Mouse (Mus musculus): ENCODE results near the gene Otulinl.
"Not testable (repeated sequence)": the region's sequence is repeated elsewhere in the genome, so short reads cannot be mapped to it uniquely, and the experiment has no call there.

Otulinl gene

GRCm38 (mm10) chr15:27681419-27682187, at the start of gene Otulinl:
TSS of gene Otulinl (minus strand) at chr15:27681579.
- DNase-seq (ENCODE audit: low spot score), result peak; percentile 93

GRCm38 (mm10) chr15:27726228-27726627, 44.8 kb upstream of the Otulinl start:
- DNase-seq (ENCODE audit: low spot score), result no peak

DNA sequence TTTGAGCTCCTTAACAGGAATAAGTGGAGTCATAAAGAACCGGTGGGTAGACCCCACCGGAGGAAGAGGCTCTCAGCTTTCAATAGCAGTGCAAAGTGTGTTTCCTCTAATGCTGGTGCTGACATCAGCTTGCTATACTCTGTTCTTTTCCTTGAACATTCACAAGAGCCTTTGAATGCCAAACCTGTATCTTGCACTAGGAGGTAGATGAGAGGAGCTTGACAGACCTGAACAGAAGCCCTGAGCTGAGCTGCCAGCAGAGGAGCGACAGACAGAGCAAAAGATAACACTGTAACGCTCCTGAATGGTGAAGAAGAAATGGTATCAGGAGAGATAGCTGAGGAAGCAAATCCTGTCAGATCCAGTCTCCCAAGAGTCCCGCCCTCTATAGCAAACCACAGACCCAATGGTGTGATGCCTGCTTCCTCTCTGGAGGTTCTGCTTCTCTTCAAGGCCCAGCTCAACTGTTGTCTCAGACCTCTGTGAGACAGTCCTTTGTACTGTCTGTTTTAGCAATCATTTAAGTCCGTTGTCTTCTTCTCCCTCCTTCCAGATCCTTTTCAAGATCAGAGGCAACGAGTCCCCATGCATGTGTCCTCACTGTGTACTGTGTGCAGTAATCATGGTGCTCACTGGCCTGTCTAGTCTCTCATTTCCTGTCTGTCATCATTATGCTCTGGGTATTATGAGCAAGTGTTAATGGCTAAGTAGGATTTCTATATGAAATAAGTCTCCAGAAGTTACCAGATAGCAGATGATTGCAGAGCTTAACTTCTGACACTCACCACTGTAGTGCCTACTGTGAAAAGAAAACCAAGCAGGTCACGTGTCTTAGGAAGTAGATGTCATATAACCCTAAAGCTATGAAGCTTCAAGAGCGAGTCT, 43.7 kb upstream of the Otulinl start:
- no peak for DNase-seq (ENCODE audit: low spot score)

DNA sequence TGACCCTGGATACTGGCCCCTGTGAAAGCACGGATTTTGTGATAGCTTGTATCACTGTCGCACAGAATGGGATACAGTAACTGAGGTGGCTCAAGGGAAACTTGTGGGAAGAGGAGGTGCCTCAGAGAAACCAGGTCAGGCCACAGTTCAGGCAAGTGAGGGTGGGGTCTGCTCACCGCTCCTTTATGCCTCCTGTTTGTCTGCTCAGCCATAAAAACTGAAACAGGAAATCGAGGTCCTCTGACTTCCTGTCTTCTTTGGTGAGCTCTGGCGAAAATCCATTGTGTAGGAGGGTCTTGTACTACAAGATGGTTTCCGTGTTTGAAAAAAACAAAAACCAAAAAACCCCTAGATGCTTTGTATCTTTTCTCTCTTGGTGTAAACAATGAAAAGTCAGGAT, 42.9 kb upstream of the Otulinl start:
- no peak for DNase-seq (ENCODE audit: low spot score)

DNA sequence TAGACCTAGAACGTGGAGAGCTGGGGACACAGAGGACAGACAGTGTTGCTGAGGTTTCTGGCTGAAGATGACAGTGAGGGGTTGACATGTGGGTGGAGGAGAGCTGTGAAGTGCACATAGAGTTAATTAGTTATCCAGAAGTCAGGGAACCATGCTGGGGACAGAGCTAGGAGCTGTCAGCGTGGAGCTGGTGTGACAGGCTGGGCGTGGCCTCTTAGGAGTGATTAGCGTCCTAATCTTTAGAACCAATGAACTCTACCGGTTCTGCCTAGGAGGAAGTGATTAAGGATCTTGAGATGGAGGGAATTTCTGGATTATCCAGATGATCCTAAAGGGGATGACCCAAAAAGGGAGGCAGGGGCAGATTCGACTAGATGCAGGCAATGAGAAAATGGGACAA, 42.4 kb upstream of the Otulinl start:
- no peak for DNase-seq (ENCODE audit: low spot score)

DNA sequence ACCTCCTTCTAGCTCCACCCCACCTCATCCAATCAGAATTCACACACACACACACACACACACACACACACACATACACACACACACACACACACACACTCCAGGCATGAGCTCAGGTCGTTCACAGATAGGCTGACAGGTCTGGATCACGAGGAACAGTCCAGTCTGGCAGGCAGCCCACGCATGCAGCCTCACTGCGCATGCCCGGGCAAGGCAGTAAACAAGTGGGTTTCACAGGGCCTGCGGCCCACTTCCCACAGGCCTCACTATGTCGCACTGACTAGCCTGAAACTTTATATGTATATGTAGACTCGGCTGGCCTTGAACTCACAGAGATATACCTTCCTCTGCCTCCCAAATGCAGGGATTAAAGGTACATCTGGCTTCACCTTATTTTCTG, 38.9 kb upstream of the Otulinl start:
- not testable (repeated sequence) for DNase-seq (ENCODE audit: low spot score)

GRCm38 (mm10) chr15:27718668-27719067, 37.3 kb upstream of the Otulinl start:
- no peak for DNase-seq (ENCODE audit: low spot score)

GRCm38 (mm10) chr15:27715331-27715730, 34.0 kb upstream of the Otulinl start:
- DNase-seq (ENCODE audit: low spot score), result peak; percentile 15

DNA sequence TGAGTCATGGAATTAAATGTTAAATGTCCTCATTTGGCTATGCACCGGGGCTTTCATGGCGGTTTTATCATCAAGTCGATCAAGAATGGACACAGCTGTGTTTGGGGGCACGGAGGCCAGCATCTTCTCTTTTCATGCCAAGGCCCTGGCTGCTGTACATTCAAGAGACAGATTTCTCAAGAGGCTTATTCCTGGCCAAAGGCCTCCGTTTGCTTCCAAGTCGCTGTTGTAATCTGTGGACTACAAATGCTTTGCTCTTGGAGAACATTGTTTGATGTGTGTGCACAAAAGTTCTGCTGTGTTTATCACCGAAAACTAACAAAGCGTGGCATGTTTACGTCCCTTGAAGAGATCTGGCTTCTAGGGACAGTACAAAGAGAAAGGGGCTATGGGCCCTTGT, 29.3 kb upstream of the Otulinl start:
- DNase-seq (ENCODE audit: low spot score), result no peak

DNA sequence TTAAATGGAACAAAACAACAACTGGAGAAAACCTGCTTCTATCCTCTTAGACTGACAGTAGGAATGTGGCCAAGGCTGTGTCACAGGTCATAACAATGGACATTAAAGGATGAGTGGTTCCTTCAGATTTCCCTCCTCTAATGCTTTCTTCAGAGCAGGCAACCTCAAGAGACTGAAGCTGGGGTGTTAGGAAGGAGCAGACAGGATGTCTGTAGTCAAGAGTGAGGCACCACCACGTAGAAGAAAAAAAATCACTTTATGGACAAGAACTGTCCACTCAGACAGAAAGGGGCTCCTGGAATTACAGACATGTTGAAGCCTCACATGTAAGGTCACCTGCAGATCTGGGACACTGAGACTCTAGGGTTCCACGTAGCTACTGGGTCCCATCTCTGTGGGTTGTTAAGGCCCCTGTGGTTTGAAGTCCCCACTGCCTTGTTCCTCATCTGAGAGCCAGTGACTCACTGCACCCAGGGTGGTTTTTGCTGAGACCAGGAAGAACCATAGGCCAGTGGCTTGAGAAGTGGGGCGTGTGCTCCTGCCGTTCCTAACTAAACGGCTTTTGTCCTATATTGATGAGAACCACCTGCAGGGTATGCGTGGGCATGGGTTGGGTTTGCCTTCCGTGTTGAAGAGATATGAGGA, 27.7 kb upstream of the Otulinl start:
- DNase-seq (ENCODE audit: low spot score), result no peak

- no peak for DNase-seq (ENCODE audit: low spot score)
Observed at GRCm38 (mm10) chr15:27708499-27708898, 27.1 kb upstream of the Otulinl start.

DNA sequence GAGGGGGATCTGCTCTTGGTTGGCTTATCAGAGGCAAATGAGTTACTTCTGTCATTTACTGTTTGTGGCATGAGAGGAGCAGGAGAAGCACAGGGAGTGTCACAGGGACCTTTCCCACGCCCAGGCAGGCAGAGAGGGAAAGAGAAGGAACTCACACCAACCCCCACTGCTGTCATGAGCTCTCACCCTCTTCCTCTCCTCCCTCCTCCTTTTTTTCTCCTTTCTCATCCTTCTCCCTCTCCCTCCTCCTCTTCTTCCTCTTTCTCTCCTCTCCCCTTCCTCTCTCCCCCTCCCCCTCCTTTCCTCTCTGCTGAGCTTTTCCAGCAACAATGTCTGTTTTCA, 21.6 kb upstream of the Otulinl start:
- no peak for DNase-seq (ENCODE audit: low spot score)

- no peak for DNase-seq (ENCODE audit: low spot score)
Observed at GRCm38 (mm10) chr15:27702031-27702971, 20.9 kb upstream of the Otulinl start.

DNA sequence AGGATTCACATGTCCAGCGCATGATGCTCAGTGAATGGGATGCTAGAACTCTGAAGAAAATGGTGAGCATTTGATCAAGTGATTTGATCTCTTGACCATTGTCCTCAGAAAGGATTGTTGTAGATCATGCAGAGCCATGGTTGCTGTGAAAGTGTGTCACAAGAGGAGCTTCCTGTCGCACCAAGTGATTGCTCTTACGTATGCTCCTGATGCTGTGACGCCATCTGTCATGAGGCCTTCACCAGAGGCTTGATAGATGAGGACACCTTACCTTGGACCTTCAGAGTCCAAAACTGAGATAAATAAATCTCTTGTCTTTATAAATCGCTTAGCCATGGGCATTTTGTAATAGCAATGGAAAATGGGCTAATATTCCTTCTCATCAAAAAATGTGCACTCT, 16.3 kb upstream of the Otulinl start:
- no peak for DNase-seq (ENCODE audit: low spot score)

GRCm38 (mm10) chr15:27693235-27693634, 11.9 kb upstream of the Otulinl start:
- no peak for DNase-seq (ENCODE audit: low spot score)

DNA sequence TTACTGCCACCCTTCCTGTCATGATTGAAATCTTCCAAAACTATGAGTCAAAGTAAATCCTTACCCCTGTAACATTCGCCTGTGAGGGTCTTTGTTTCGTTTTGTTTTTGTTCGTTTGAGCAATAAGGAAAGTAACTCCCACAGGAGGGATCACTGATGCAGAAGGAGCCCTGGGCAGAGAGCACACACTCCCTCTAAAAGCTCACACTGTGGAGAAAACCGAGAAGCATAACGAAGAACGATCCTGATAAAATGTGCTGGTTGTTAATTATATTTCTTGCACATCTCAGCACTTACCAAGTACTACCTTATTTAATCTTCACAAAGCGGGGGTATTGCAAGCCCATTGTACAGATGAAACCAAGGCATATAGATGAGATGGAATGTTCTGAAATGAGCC, 10.8 kb upstream of the Otulinl start:
- no peak for DNase-seq (ENCODE audit: low spot score)

- DNase-seq (ENCODE audit: low spot score), result no peak
Observed at GRCm38 (mm10) chr15:27691213-27691612, 9.8 kb upstream of the Otulinl start.

DNA sequence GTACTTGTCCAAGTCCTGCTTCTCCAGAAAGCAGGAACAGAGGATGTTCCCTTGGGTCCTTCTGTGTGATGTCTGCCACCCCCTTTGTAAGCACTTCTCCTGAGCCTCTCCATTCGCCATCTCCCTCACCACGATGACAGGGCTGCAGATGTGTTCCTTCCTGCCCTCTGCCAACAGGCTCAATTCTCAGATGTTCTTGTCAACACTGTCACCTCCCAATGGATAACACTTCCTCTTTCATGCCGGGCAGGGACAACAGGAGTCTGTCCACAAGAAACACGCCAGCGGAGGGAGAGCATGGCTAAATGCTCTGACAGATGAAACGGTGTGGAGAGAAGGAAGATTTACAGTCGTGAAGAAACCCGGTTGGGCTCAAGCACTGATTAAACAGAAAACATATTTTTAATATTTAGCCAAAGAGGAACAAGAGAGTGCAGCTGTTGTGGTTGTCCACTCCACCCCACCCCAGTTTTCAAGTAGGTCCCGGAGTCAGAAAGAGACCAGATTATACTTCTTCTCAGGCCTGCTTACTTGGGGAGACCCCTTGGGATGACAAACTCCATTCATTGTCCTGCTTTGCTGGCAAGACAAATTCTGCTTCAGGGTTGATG, 6.8 kb upstream of the Otulinl start:
- DNase-seq (ENCODE audit: low spot score), result no peak

DNA sequence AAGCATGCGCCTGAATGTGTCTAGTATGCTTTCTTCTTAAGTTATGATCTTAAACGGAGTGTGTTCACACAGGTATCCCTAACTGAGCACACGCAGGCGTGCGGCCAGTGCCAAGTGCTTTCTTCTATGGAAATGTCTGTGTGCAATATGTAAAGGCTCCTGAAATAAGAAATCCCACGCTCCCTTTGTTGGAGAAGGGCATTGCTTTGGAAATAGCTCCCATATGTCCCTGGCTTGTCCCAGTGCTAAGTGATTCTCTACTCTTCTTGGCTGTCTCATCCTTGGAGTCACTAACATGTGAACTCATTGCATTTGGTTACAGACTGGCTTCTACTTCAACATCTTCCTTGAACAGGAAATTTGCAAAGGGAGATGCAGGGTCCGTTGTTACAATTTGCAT, 3.4 kb upstream of the Otulinl start:
- no peak for DNase-seq (ENCODE audit: low spot score)

- no peak for DNase-seq (ENCODE audit: low spot score)
Observed at GRCm38 (mm10) chr15:27683206-27683605, 1.8 kb upstream of the Otulinl start.

GRCm38 (mm10) chr15:27682619-27683018, 1.2 kb upstream of the Otulinl start:
- no peak for DNase-seq (ENCODE audit: low spot score)
